Mouse (Mus musculus) right cerebral cortex, postnatal 4 days (tissue): ENCODE data around the gene Abcb4.
"Not testable (repeated sequence)": the region's sequence is repeated elsewhere in the genome, so short reads cannot be mapped to it uniquely, and the experiment has no call there.

ENCODE experiments used
- DNase-seq: peaks from one replicate; pipeline ENCODE4 v3.0.0-alpha.2; 2022

The Abcb4 gene

DNA sequence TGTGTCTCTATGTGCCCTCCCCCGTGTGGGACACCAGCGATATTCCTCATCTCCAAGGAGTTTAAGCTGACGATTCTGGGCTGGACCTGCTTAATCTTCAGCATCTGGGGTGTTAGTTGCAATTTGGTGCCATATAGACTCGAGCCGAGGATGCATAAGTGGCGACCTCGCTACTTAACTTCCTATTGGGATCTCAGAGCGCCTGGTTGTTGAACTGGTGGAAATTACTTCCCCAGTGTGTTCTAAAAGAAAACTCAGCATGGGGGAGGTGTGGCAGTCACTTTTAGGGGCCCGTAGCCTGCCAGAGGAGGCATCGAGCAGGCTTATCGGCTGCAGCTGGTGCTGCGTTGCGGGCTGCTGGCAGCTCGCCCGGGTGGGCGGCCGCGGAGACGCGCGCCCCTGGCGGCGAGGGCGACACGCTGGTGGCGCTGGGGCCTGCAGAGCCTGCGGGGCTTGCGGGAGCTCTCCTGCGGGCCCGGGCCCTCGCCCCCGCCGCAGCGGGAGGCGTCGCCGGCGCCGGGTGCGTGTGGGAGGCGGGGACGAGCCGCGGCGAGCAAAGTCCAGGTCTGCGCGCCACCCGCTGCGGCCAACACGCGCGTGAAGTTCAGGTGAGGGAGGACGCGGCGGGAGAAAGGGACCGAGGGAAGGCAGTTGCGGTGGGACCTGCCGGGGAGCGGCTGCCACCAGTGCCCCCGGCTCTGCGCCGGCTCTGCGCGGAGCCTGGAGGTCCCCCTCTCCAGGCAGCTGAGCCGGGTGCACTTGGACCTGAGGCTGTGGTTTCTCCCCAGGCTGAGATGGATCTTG, at the start of gene Abcb4:
Abcb4 (plus strand) TSS at position 418 of the 804 bp plus-strand sequence.
- DNase-seq, result peak; percentile 68

GRCm38 (mm10) chr5:8848607-8849575, 44.6 kb upstream of the Abcb4 start:
- not testable (repeated sequence) for DNase-seq

GRCm38 (mm10) chr5:8850851-8851250, 42.7 kb upstream of the Abcb4 start:
- no peak for DNase-seq

DNA sequence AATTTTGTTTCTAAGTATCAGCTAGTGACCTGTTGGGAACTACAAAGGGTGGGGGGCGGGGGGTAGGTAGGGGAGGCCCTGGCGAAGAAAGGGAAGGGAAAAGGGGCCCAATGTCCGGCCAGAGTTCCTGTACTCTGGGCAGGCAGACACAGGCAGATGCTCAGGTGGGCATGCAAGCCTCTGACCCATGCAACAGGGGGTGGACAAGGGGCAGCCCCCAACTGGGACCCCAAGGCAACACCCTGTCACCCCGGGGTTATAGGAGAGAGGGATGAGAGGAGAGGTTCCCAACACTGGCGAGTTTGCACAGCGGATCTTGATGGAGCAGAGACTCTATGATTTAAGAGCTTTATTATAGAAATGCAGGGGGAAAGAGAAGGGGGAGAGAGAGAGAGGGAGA, 36.3 kb upstream of the Abcb4 start:
- no peak for DNase-seq

DNA sequence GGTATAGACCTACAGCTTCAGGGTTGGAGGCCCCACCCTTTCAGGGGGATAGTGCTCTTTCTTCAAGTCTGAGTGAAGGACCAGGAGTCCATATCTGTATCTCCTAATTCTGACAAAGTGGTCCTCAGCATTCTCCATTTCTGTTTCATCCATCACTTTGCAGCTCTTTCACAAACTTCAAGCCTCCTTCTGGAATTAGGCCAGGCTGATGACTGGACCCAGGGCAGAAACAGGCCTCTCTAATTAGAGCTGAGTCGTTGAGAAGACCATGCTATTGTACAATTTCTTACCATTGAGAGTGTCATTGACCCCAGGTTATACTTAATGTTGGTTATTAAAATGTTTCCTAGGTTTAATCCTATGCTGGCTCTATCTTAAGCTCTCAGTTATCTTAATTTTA, 31.7 kb upstream of the Abcb4 start:
- DNase-seq, result no peak

GRCm38 (mm10) chr5:8863580-8864337, 29.8 kb upstream of the Abcb4 start:
- no peak for DNase-seq

- not testable (repeated sequence) for DNase-seq
Observed at GRCm38 (mm10) chr5:8865630-8866029, 27.9 kb upstream of the Abcb4 start.

DNA sequence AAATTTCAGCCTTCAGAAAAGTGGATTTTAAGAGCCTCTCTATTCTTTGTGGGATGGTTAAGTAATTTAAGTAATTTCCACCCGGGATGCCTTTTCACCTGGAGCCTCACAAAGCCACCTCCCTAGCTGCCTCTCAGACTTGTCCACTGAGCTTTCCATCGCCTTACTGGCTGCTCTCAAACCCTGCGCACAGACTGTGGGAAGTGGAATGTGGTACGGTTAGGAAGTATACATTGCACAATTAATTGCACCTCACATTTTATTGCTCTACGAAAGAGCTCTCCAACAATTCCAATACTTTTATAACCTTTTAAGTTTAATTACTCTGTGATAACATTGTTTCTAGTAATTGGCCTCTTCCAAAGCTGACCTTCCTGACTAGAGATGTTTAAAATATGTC, 27.2 kb upstream of the Abcb4 start:
- DNase-seq, result no peak

DNA sequence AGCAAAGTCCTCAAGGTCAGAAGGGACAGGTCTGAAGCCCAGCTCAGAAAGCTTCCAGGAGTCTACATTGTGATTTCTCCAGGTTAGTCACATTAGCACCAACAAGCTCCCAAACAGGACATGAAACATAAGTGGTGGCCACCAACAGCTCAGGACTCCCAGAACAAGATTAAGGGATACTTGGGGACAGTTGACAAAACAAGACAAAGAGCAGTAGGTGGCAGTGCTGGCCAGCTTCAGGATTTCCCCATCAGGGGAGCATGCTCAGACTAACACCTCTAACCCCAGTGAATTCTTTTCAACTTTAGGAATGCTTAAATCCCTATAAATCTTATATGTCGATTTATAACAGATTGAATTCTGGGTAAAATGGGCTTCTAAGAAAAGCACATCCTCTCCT, 25.5 kb upstream of the Abcb4 start:
- no peak for DNase-seq

DNA sequence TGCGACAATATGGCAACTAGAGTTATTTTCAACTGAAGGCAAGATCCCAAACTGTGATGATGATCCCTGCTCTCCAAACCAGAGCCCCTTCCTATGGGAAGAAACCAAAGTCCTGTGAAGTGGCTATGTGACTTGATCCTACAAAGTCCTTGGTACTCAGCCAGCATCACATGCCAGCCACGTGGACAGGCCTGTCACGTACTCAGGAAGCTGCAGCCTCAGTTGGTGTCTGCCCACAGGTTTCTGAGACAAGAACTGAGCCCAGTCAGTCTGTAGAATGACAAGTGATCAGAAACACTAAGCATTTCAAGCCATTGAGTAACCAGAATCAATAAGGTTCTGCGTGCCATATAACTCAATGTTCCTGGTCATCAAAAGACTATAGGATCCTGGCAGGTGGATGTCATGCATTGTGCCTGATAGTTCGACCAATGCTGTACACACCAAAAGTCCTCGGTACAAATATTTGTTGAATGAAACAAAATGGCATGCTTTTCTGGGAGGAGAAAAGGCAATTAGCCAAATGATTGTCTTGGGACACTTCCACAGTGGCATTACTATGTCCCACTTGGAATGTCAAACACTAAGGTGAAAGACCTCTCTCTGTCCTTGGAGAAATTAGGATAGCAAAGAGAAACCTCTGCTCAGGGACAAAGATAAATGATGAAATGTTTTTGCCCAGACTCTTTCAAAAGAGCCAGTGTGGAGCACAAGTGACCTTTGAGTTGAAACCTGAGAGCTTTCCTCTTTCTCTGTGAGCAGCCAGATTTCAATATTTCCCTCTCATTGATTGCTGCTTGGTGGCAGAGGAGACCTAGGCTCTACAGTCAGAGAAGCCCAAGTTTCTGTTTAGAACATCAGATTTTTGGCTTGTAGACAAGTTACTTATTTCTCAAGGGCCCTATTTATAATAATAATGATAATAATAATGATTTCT, 20.3 kb upstream of the Abcb4 start:
- DNase-seq, result no peak

DNA sequence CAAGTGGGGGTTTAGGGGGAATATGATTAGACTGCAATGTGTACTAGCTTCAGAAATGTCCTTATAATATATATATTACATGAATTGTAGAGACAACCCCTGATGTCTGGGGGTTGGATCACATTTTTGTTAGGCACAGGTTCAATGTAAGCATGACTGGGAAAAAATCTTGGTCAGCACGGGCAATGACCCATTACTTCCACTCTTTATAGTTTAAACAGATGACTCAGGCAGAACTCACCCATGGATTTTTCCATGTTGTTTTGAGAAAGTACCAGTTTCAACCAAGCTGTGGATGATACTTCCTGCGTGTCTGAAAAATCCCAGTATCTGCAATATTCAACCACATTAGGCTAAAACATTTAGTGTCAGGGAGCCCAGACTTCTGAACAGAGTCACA, 16.4 kb upstream of the Abcb4 start:
- DNase-seq, result no peak

DNA sequence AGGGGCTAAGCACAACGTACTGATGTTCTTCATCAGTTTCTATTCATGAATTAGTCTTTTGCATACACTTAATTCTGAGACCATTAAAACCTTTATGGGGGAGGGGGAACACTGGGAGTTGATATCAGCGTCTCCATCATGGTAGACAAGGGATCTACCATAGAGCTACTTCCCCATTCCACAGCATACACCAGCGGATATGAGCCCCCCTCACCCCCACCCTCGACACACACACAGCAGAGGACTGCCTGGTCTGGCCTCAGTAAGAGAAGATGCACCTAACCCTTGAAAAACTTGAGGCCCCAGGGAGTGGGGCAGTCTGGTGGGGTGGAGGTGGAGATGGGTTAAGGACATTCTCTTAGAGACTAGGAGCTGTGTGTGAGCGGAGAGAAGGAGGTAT, 15.7 kb upstream of the Abcb4 start:
- DNase-seq, result no peak

DNA sequence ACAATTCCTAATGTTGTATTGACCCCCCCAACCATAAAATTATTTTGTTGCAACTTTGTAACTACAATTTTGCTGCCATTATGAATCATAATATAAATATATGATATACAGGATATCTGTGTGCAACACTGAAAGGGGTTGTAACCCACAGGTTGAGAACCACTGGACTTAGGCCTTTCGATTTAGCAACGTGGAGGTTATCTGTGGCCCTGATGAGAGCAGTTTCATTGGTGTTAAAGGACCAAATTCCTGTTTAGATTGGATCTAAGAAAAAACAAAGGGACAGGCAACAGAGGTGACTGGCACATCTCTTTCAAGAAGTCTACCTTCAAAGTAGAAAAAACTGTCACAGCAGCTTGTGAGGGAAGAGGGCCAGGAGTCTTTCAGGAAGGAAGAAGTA, 7.7 kb upstream of the Abcb4 start:
- no peak for DNase-seq

DNA sequence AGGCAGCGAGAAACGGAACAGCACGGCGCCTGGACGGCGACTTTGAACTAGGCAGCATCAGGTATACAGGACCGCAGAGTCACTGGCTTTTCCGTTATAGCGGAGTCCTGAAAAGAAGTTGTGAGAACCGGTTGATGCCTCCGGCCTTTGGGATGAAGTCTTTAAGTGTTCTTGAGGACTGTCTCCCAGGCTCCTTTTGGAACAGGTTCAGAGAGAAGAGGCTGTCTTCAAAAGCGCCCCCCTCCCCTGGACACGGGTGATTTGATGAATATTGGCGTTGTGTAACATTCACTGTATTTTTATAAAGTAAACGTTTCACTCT, 548 bp downstream of the Abcb4 start:
- no peak for DNase-seq

DNA sequence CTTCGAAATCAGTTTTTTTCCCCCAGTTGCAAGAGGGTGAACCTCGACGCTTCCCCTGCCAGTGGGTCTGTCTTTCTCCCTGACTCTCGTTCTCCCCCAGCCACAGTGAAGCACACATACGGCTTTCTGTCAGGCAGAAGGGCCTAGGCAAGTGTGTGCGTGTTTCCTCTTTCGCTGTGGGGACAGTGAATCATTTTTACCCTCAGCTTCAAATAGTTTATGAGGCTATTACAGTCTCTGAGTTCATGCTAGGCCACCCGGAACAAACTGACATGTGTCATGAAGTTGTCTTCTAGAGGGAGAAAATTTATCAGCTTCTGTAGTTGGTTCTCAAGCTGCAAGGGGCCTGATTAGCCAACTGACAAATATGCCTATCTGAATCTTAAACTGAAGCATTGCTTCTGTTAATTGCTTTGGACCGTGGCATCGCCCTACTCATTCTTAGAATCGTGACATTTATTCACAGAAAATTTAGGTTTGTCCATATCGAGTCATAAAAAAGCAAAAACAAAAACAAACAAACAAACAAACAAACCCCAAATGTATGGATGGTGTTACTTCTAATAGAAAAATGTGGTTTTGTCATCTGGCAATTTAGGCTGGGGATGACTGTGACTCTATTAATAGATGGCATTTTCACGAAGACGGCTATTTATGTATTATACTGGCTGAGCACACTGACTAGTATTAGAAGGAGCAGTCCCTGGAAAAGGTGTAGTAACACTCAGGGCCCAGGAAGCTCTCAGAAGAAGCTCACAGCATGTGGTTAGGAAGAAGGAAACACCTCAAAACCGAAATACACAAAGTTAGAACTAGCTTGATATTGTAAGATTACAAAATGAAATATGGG, 1.3 kb downstream of the Abcb4 start:
- no peak for DNase-seq

- DNase-seq, result no peak
Observed at GRCm38 (mm10) chr5:8896198-8896597, 2.7 kb downstream of the Abcb4 start.

DNA sequence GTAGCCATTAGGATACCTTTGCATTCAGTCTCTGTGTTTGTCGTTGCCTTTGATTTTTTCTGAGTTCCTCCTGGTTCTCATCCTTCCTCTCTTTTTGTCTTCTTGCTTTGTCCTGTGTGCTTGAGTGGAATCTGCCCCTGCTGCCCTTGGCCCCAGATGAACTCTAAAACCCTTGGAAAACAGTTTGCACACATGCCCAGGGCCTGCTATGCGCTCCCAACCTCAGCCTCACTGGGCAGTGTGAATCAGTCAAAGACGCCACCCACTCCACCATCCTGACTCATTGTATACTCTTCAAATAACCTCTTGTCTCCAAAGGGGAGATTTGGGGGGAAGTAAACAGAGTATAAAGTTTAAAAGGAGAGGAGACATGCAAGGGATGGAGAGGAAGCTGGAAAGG, 4.7 kb downstream of the Abcb4 start:
- no peak for DNase-seq

DNA sequence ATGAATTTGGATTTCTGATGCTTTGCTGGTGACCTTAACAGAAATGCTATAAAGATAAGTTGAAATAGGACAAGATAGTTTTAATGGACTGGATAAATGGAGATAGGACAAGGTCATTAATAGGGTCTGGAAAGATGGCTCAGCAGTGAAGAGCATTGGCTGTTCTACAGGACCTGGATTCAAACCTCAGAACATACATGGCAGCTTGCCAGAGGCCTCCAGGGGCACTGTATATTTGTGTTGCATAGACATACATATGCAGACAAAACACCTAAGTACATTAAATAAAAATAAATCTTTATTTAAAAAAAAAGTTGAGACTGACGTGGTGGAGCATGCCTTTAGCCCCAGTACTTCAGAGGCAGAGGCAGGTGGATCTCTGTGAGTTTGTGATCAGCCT, 7.5 kb downstream of the Abcb4 start:
- DNase-seq, result no peak

DNA sequence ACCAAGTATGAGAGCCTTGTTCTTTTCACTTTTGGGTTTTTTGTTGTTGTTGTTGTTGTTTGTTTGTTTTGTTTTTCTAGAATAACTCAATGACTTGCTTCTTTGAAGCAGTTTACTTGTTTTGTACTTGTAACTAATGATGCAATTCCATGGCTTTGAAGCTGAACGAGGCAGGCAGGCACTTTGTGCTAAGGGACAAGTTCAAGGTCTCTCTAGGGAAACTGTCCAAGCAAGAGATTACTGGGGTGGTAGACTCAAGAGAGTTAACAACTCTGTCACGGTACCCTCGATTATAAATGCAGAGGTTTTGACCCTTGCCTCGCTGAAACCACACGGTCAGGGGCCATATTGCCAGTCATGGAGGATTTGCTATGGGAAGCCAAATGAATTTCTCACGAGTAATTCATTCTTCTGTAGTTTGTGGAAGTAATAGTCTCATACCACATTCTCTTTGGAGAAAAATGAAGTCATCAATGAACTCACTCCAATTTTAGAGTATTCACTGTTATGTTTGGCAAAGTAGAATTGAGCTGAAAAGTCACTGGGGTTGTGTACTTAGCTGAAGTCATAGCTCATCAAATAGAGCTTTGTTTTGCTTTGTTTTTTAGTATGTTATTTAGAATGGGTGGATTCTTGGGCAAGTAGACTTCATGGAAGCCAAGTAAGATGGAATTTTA, 8.8 kb downstream of the Abcb4 start:
- DNase-seq, result no peak

DNA sequence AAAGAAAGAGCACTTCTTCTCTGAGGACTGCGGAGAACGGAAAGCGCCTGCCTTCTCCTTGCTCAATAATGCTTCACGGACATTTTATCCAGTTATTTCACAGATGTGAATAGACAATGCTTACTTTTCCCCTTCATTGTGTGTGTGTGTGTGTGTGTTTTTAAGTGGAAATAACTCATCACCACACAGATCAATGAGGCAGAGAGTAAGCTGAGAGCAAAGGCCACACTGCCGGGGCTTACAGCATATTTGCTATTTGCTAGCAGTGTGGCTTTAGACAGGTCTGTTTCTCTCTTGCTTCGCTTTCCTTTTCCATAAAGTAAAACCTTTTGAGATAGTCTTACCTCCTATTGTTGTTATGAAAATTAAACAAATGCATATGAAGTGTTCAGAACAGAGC, 11.0 kb downstream of the Abcb4 start:
- DNase-seq, result no peak
